ENCODE assay signal across 8 mouse cellular contexts in genomic region chr7:28911632-28912031, GRCm38 (mm10). TPM values are rescaled to one million over a fixed set of nuclear protein-coding genes. Genes with fewer than 3 reads are reported as not detected.
DNase-seq lines count a peak whose midpoint lies in the region; ATAC-seq lines count a peak whose summit lies in the region.

No protein-coding gene starts in this region.

- DNase-seq in adrenal gland, adult 8-10 months = peak; percentile 52
- no peak for DNase-seq in embryonic facial prominence, embryonic 10.5 days (ENCODE audit: low spot score)
- no peak for DNase-seq in thymus, postnatal 14 days
- no peak for DNase-seq in thymus, adult 18-20 months
- no peak for DNase-seq in embryo, embryonic 10 days (ENCODE audit: low spot score)
- no peak for DNase-seq in urinary bladder, postnatal 25 days (ENCODE audit: low spot score)

- H3K9ac ChIP-seq in hindbrain, embryonic 16.5 days (ENCODE audit: low read depth, low read length) = no peak overlapping the region
- H3K9ac ChIP-seq in liver, embryonic 15.5 days = no peak overlapping the region

- no peak overlapping the region for H3K4me2 ChIP-seq in hindbrain, embryonic 16.5 days (ENCODE audit: low read length)
- no peak overlapping the region for H3K4me2 ChIP-seq in liver, embryonic 15.5 days

- WGBS in embryonic facial prominence, embryonic 10.5 days = 60% methylated on average over 4 of the region's 4 CpGs
- WGBS in hindbrain, embryonic 16.5 days = 76% methylated on average over 4 of the region's 4 CpGs
- 78% methylated on average over 4 of the region's 4 CpGs for WGBS in liver, embryonic 15.5 days (ENCODE audit: insufficient replicate concordance)

- H3K27ac ChIP-seq in embryonic facial prominence, embryonic 10.5 days (replicated peaks) = peak overlapping the region; percentile 19; the same call in 1 of the 2 replicates
- H3K27ac ChIP-seq in hindbrain, embryonic 16.5 days (ENCODE audit: low read depth, low read length) = no peak overlapping the region
- H3K27ac ChIP-seq in liver, embryonic 15.5 days (replicated peaks) = no peak overlapping the region

- H3K4me3 ChIP-seq in embryonic facial prominence, embryonic 10.5 days = no peak overlapping the region
- H3K4me3 ChIP-seq in hindbrain, embryonic 16.5 days (ENCODE audit: low read length) = no peak overlapping the region
- no peak overlapping the region for H3K4me3 ChIP-seq in liver, embryonic 15.5 days (replicated peaks)

- H3K4me1 ChIP-seq in embryonic facial prominence, embryonic 10.5 days = peaks cover 12% of the 10 kb centered on the region
- H3K4me1 ChIP-seq in hindbrain, embryonic 16.5 days (ENCODE audit: control insufficient read depth, insufficient read depth, low read depth, low read length) = no peaks in the 10 kb centered on the region
- peaks cover 7% of the 10 kb centered on the region; the same call in 1 of the 2 replicates for H3K4me1 ChIP-seq in liver, embryonic 15.5 days (replicated peaks)

- H3K27me3 ChIP-seq in embryonic facial prominence, embryonic 10.5 days (replicated peaks; ENCODE audit: low read depth, poor library complexity, severe bottlenecking) = no peaks in the 10 kb centered on the region
- no peaks in the 10 kb centered on the region for H3K27me3 ChIP-seq in hindbrain, embryonic 16.5 days (replicated peaks; ENCODE audit: control insufficient read depth, insufficient read depth, low read length)
- H3K27me3 ChIP-seq in liver, embryonic 15.5 days = no peaks in the 10 kb centered on the region

- 0 out of 2 replicates have a peak, but pooled peaks have one; percentile 20 for ATAC-seq in hindbrain, embryonic 16.5 days
- ATAC-seq in liver, embryonic 15.5 days (ENCODE audit: insufficient read depth) = peak; percentile 41; the same call in 1 of the 2 replicates

- no peaks in the 10 kb centered on the region for H3K9me3 ChIP-seq in embryonic facial prominence, embryonic 10.5 days
- no peaks in the 10 kb centered on the region for H3K9me3 ChIP-seq in hindbrain, embryonic 16.5 days (ENCODE audit: control insufficient read depth, low read length)
- no peaks in the 10 kb centered on the region for H3K9me3 ChIP-seq in liver, embryonic 15.5 days (replicated peaks)

- H3K36me3 ChIP-seq in embryonic facial prominence, embryonic 10.5 days (replicated peaks) = peaks cover 100% of the 10 kb centered on the region
- peaks cover 47% of the 10 kb centered on the region for H3K36me3 ChIP-seq in hindbrain, embryonic 16.5 days (ENCODE audit: control insufficient read depth, insufficient read depth, low read length)
- peaks cover 100% of the 10 kb centered on the region for H3K36me3 ChIP-seq in liver, embryonic 15.5 days (replicated peaks)

RNA-seq across cellular contexts. Expression of gene Capn12, which starts 30.4 kb away (rescaled TPM):
- under 1 TPM in 3 of 4 experiments, not detected in 1; 0.12 to 0.16 (median 0.15) TPM for total RNA-seq in adrenal gland, adult 8-10 months (2022)
- polyA plus RNA-seq in embryonic facial prominence, embryonic 10.5 days (2016; fragmentation: Nextera tagmentation; extraction: Ambion mirVana) = 0.44 and 0.55 TPM in 2 replicates
- polyA plus RNA-seq in hindbrain, embryonic 16.5 days (2015; fragmentation: Nextera tagmentation; extraction: Ambion mirVana) = 0.54 and 0.70 TPM in 2 replicates
- 0.08 and 0.15 TPM in 2 replicates for polyA plus RNA-seq in liver, embryonic 15.5 days (2015; fragmentation: Nextera tagmentation; extraction: Ambion mirVana)

RNA-seq across cellular contexts. Expression of gene Lgals7, which starts 48.0 kb away (rescaled TPM):
- 1 to 10 TPM in 1 of 4 experiments, not detected in 3; 1.2 TPM for total RNA-seq in adrenal gland, adult 8-10 months (2022)
- polyA plus RNA-seq in embryonic facial prominence, embryonic 10.5 days (2016; fragmentation: Nextera tagmentation; extraction: Ambion mirVana) = 0.63 and 1.9 TPM in 2 replicates
- 4.9 and 5.3 TPM in 2 replicates for polyA plus RNA-seq in hindbrain, embryonic 16.5 days (2015; fragmentation: Nextera tagmentation; extraction: Ambion mirVana)
- 0.24 TPM in 1 of 2 replicates, not detected in the other for polyA plus RNA-seq in liver, embryonic 15.5 days (2015; fragmentation: Nextera tagmentation; extraction: Ambion mirVana)

RNA-seq across cellular contexts. Expression of gene Actn4, which starts 50.5 kb away (rescaled TPM):
- total RNA-seq in adrenal gland, adult 8-10 months (2022) = 100 to 1,000 TPM; 184 to 285 (median 233) TPM
- polyA plus RNA-seq in embryonic facial prominence, embryonic 10.5 days (2016; fragmentation: Nextera tagmentation; extraction: Ambion mirVana) = 260 and 269 TPM in 2 replicates
- polyA plus RNA-seq in hindbrain, embryonic 16.5 days (2015; fragmentation: Nextera tagmentation; extraction: Ambion mirVana) = 146 and 172 TPM in 2 replicates
- 126 and 147 TPM in 2 replicates for polyA plus RNA-seq in liver, embryonic 15.5 days (2015; fragmentation: Nextera tagmentation; extraction: Ambion mirVana)
